Mouse (Mus musculus): ENCODE data around the gene Fkbp2.

GRCm38 (mm10) chr19:6943709-6944108 lies 36.6 kb downstream of the Fkbp2 start:
- TF ChIP-seq POLR2A (IDR thresholded peaks at IDR 0.05; ENCODE audit: control insufficient read depth, extremely low read depth, insufficient read depth, low read length, poor library complexity) (no peak), CTCF (IDR thresholded peaks at IDR 0.05; ENCODE audit: borderline replicate concordance, control insufficient read depth, extremely low read depth, insufficient read depth, low read length, poor library complexity) (no peak)
